Mouse (Mus musculus) liver, embryonic 15.5 days (tissue): ENCODE measurements around the gene Cox19. TPM values are rescaled to one million over a fixed set of nuclear protein-coding genes. Genes with fewer than 3 reads are reported as not detected.

Experiments
- ATAC-seq: fragments of 200-750 bp; cut with Nextera tagmentation; 2 replicates; pipeline ENCODE4 v1.8.0; 2017; ENCODE audit warnings: moderate number of reproducible peaks, mild to moderate bottlenecking, moderate library complexity; ENCODE audit not compliant: insufficient read depth
- H3K27ac ChIP-seq: fragments of 300-500 bp; sonication (generic); replicated peaks from 2 replicates; pipeline ENCODE4 v1.5.1; 2015; ENCODE audit warnings: mild to moderate bottlenecking, inconsistent platforms
- H3K27me3 ChIP-seq: fragments of 300-500 bp; sonication (generic); 2 replicates; pipeline ENCODE4 v1.6.1; 2015; ENCODE audit warnings: mild to moderate bottlenecking, inconsistent platforms
- H3K36me3 ChIP-seq: fragments of 300-500 bp; sonication (generic); replicated peaks from 2 replicates; pipeline ENCODE4 v1.6.1; 2015; ENCODE audit warnings: moderate library complexity, mild to moderate bottlenecking, inconsistent platforms
- H3K4me1 ChIP-seq: fragments of 300-500 bp; sonication (generic); replicated peaks from 2 replicates; pipeline ENCODE4 v1.6.1; 2015; ENCODE audit warnings: inconsistent platforms
- H3K4me2 ChIP-seq: fragments of 300-500 bp; sonication (generic); 2 replicates; pipeline ENCODE4 v1.6.1; 2015; ENCODE audit warnings: moderate library complexity, mild to moderate bottlenecking, inconsistent platforms
- H3K4me3 ChIP-seq: fragments of 300-500 bp; sonication (generic); replicated peaks from 2 replicates; pipeline ENCODE4 v1.5.1; 2015; ENCODE audit warnings: mild to moderate bottlenecking, inconsistent platforms
- H3K9ac ChIP-seq: fragments of 300-500 bp; sonication (generic); 2 replicates; pipeline ENCODE4 v1.6.1; 2015; ENCODE audit warnings: moderate library complexity, mild to moderate bottlenecking, inconsistent platforms
- H3K9me3 ChIP-seq: fragments of 300-500 bp; sonication (generic); replicated peaks from 2 replicates; pipeline ENCODE4 v1.6.1; 2016; ENCODE audit warnings: inconsistent platforms
- WGBS: fragments of 180-500 bp; shearing (Covaris S2); methylation state at CpG from one replicate; pipeline ENCODE4 v1.1.7; 2015; ENCODE audit warnings: mixed read lengths; ENCODE audit not compliant: insufficient replicate concordance; 5-methylcytosine and 5-hydroxymethylcytosine counted together
- polyA plus RNA-seq: library from polyadenylated mRNA; unstranded; fragments of >200 nt; fragmentation: Nextera tagmentation; extraction: Ambion mirVana; gene quantifications from 2 replicates; pipeline ENCODE4 v1.2.1, GENCODE M21; 2015

The Cox19 gene
- 44.3 and 49.3 TPM in 2 replicates for polyA plus RNA-seq

- Histone ChIP-seq H3K4me2 (0 out of 2 replicates have a peak within 1 kb of the TSS, but pooled peaks have one; percentile 3), H3K36me3 (no peaks in the 10 kb centered on the region), H3K9ac (no peak within 1 kb of the TSS), H3K27ac (peak within 1 kb of the TSS; percentile 31; the same call in 1 of the 2 replicates), H3K4me1 (peaks cover 66% of the 10 kb centered on the region), H3K4me3 (no peak within 1 kb of the TSS), H3K27me3 (0 out of 2 replicates have a peak, but pooled peaks cover 4% of the 10 kb centered on the region), H3K9me3 (no peaks in the 10 kb centered on the region)
- ATAC-seq = no peak
- 43% methylated on average over 5 of the region's 5 CpGs for WGBS
Measured at GRCm38 (mm10) chr5:139351134-139351533, at the start of gene Cox19. Gene Cox19 (minus strand): TSS chr5:139351418.

- H3K4me1 ChIP-seq = peaks cover 59% of the 10 kb centered on the region
- H3K27ac ChIP-seq = no peak overlapping the region
- H3K4me2 ChIP-seq = no peak overlapping the region
- H3K36me3 ChIP-seq = peaks cover 15% of the 10 kb centered on the region
- ATAC-seq = no peak
- WGBS = 86% methylated on average over 14 of the region's 14 CpGs
- H3K9me3 ChIP-seq = no peaks in the 10 kb centered on the region
- no peak overlapping the region for H3K9ac ChIP-seq
- no peaks in the 10 kb centered on the region for H3K27me3 ChIP-seq
- H3K4me3 ChIP-seq = no peak overlapping the region
Measured at GRCm38 (mm10) chr5:139399991-139400390, 48.8 kb upstream of the Cox19 start.

GRCm38 (mm10) chr5:139398786-139399185 lies 47.6 kb upstream of the Cox19 start:
- Histone ChIP-seq H3K4me2 (peak overlapping the region; percentile 25), H3K27ac (no peak overlapping the region), H3K4me1 (peaks cover 59% of the 10 kb centered on the region), H3K9me3 (no peaks in the 10 kb centered on the region), H3K9ac (peak overlapping the region; percentile 39; the same call in 1 of the 2 replicates), H3K27me3 (no peaks in the 10 kb centered on the region), H3K36me3 (peaks cover 27% of the 10 kb centered on the region), H3K4me3 (no peak overlapping the region)
- no peak for ATAC-seq
- WGBS = 73% methylated on average over 5 of the region's 5 CpGs

- H3K4me1 ChIP-seq = peaks cover 59% of the 10 kb centered on the region
Measured at GRCm38 (mm10) chr5:139397959-139398753, 46.9 kb upstream of the Cox19 start.

GRCm38 (mm10) chr5:139397359-139397916 lies 46.2 kb upstream of the Cox19 start:
- no peak overlapping the region for H3K4me3 ChIP-seq
- 76% methylated on average over 4 of the region's 4 CpGs for WGBS
- no peaks in the 10 kb centered on the region for H3K9me3 ChIP-seq
- ATAC-seq = no peak
- H3K27me3 ChIP-seq = no peaks in the 10 kb centered on the region
- peaks cover 41% of the 10 kb centered on the region for H3K36me3 ChIP-seq
- no peak overlapping the region for H3K4me2 ChIP-seq
- 0 out of 2 replicates have a peak overlapping the region, but pooled peaks have one; percentile 22 for H3K9ac ChIP-seq
- H3K4me1 ChIP-seq = peaks cover 65% of the 10 kb centered on the region
- H3K27ac ChIP-seq = peak overlapping the region; percentile 73

More at GRCm38 (mm10) chr5:139397959-139398753, 46.9 kb upstream of the Cox19 start:
- peak overlapping the region; percentile 25 for H3K4me2 ChIP-seq
- H3K27ac ChIP-seq = peak overlapping the region; percentile 73
- peak; percentile 67 for ATAC-seq
- H3K9me3 ChIP-seq = no peaks in the 10 kb centered on the region
- H3K9ac ChIP-seq = peak overlapping the region; percentile 39
- peaks cover 33% of the 10 kb centered on the region for H3K36me3 ChIP-seq
- no peak overlapping the region for H3K4me3 ChIP-seq
- no peaks in the 10 kb centered on the region for H3K27me3 ChIP-seq
- 14% methylated on average over 5 of the region's 5 CpGs for WGBS

GRCm38 (mm10) chr5:139395528-139395927 lies 44.3 kb upstream of the Cox19 start:
- Histone ChIP-seq H3K4me3 (no peak overlapping the region), H3K9ac (no peak overlapping the region), H3K4me1 (peaks cover 82% of the 10 kb centered on the region), H3K4me2 (no peak overlapping the region), H3K27me3 (no peaks in the 10 kb centered on the region), H3K27ac (peak overlapping the region; percentile 100), H3K36me3 (peaks cover 59% of the 10 kb centered on the region), H3K9me3 (no peaks in the 10 kb centered on the region)
- WGBS = 80% methylated on average over 4 of the region's 4 CpGs
- ATAC-seq = no peak

- Histone ChIP-seq H3K4me3 (no peak overlapping the region), H3K4me2 (peak overlapping the region; percentile 87), H3K4me1 (peaks cover 90% of the 10 kb centered on the region), H3K27ac (peak overlapping the region; percentile 100), H3K36me3 (peaks cover 59% of the 10 kb centered on the region), H3K9ac (peak overlapping the region; percentile 26), H3K9me3 (no peaks in the 10 kb centered on the region), H3K27me3 (no peaks in the 10 kb centered on the region)
- 18% methylated on average over 7 of the region's 7 CpGs for WGBS
- peak; percentile 16 for ATAC-seq
Measured at GRCm38 (mm10) chr5:139394399-139394798, 43.2 kb upstream of the Cox19 start.

GRCm38 (mm10) chr5:139393197-139393588 lies 42.0 kb upstream of the Cox19 start:
- 88% methylated on average over 16 of the region's 16 CpGs for WGBS
- no peak overlapping the region for H3K9ac ChIP-seq
- no peak for ATAC-seq

GRCm38 (mm10) chr5:139392219-139393196 lies 41.3 kb upstream of the Cox19 start:
- peak overlapping the region; percentile 100 for H3K27ac ChIP-seq
- H3K4me2 ChIP-seq = peak overlapping the region; percentile 87

More at GRCm38 (mm10) chr5:139393197-139393588, 42.0 kb upstream of the Cox19 start:
- H3K27me3 ChIP-seq = no peaks in the 10 kb centered on the region
- no peaks in the 10 kb centered on the region for H3K9me3 ChIP-seq
- H3K4me1 ChIP-seq = peaks cover 94% of the 10 kb centered on the region
- peaks cover 59% of the 10 kb centered on the region for H3K36me3 ChIP-seq
- H3K27ac ChIP-seq = peak overlapping the region; percentile 100
- no peak overlapping the region for H3K4me3 ChIP-seq
- peak overlapping the region; percentile 87 for H3K4me2 ChIP-seq

GRCm38 (mm10) chr5:139391309-139391990 lies 40.2 kb upstream of the Cox19 start:
- Histone ChIP-seq H3K9me3 (no peaks in the 10 kb centered on the region), H3K27ac (peak overlapping the region; percentile 100), H3K4me3 (peak overlapping the region; percentile 68), H3K9ac (peak overlapping the region; percentile 89), H3K4me1 (peaks cover 94% of the 10 kb centered on the region), H3K4me2 (peak overlapping the region; percentile 87), H3K27me3 (no peaks in the 10 kb centered on the region), H3K36me3 (peaks cover 61% of the 10 kb centered on the region)
- ATAC-seq = no peak
- 76% methylated on average over 11 of the region's 11 CpGs for WGBS

More at GRCm38 (mm10) chr5:139392219-139393196, 41.3 kb upstream of the Cox19 start:
- Histone ChIP-seq H3K9ac (peak overlapping the region; percentile 89), H3K4me1 (peaks cover 94% of the 10 kb centered on the region), H3K9me3 (no peaks in the 10 kb centered on the region), H3K36me3 (peaks cover 59% of the 10 kb centered on the region), H3K4me3 (peak overlapping the region; percentile 68; the same call in 1 of the 2 replicates), H3K27me3 (no peaks in the 10 kb centered on the region)
- ATAC-seq = no peak
- 93% methylated on average over 37 of the region's 37 CpGs for WGBS
